Mouse (Mus musculus): ENCODE measurements around the gene 0610009B22Rik. TPM values are rescaled to one million over a fixed set of nuclear protein-coding genes. Genes with fewer than 3 reads are reported as not detected.

The 0610009B22Rik gene
- polyA plus RNA-seq, 1 experiment, result 15.6 TPM

- H3K4me3 ChIP-seq (replicated peaks; ENCODE audit: control insufficient read depth, low read depth, low read length), result no peak overlapping the region
- no peak overlapping the region for H3K27ac ChIP-seq (ENCODE audit: control insufficient read depth, insufficient read depth, low read depth, low read length, poor library complexity)
- peaks cover 6% of the 10 kb centered on the region for H3K4me1 ChIP-seq (ENCODE audit: control insufficient read depth, insufficient read depth, low read length)
- 46% methylated on average over 11 of the region's 11 CpGs for WGBS
- TF ChIP-seq CTCF (IDR thresholded peaks at IDR 0.05; ENCODE audit: control insufficient read depth, insufficient read depth, low read length) (no peak), POLR2A (IDR thresholded peaks at IDR 0.05; ENCODE audit: borderline replicate concordance, control insufficient read depth, low read depth, low read length) (no peak)
These were observed 39.4 kb downstream of the 0610009B22Rik start for GRCm38 (mm10) chr11:51649111-51649888.

DNA sequence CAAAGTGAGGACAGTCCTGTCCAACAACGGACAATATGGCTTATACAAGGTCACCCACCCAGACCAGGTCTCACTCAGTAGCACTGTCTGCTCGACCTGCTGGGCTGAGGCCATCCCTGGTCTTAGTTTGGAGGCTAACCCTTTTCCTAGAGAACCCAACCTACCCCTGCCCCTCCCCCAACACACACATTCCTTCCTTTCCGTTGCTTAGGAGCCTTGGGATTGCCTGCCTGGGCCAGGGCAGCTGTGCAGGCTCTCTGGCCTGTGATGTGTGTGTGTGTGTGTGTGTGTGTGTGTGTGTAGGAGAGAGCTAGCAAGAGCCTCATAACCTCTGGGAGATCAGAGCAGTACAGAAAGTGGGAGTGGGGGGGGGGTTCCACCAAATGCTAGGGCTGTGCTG lies 40.1 kb downstream of the 0610009B22Rik start:
- Histone ChIP-seq H3K27ac (ENCODE audit: control insufficient read depth, insufficient read depth, low read depth, low read length, poor library complexity) (no peak overlapping the region), H3K4me1 (ENCODE audit: control insufficient read depth, insufficient read depth, low read length) (peaks cover 7% of the 10 kb centered on the region), H3K4me3 (replicated peaks; ENCODE audit: control insufficient read depth, low read depth, low read length) (no peak overlapping the region)
- TF ChIP-seq POLR2A (IDR thresholded peaks at IDR 0.05; ENCODE audit: borderline replicate concordance, control insufficient read depth, low read depth, low read length) (no peak), CTCF (IDR thresholded peaks at IDR 0.05; ENCODE audit: control insufficient read depth, insufficient read depth, low read length) (no peak)
- WGBS, result 71% methylated on average over 3 of the region's 3 CpGs

GRCm38 (mm10) chr11:51646751-51647667 lies 41.7 kb downstream of the 0610009B22Rik start:
- Histone ChIP-seq H3K27ac (ENCODE audit: control insufficient read depth, insufficient read depth, low read depth, low read length, poor library complexity) (peak overlapping the region; percentile 57), H3K4me1 (ENCODE audit: control insufficient read depth, insufficient read depth, low read length) (peaks cover 7% of the 10 kb centered on the region), H3K4me3 (replicated peaks; ENCODE audit: control insufficient read depth, low read depth, low read length) (no peak overlapping the region)
- WGBS, result 42% methylated on average over 15 of the region's 15 CpGs
- TF ChIP-seq CTCF (IDR thresholded peaks at IDR 0.05; ENCODE audit: control insufficient read depth, insufficient read depth, low read length) (no peak), POLR2A (IDR thresholded peaks at IDR 0.05; ENCODE audit: borderline replicate concordance, control insufficient read depth, low read depth, low read length) (no peak)

DNA sequence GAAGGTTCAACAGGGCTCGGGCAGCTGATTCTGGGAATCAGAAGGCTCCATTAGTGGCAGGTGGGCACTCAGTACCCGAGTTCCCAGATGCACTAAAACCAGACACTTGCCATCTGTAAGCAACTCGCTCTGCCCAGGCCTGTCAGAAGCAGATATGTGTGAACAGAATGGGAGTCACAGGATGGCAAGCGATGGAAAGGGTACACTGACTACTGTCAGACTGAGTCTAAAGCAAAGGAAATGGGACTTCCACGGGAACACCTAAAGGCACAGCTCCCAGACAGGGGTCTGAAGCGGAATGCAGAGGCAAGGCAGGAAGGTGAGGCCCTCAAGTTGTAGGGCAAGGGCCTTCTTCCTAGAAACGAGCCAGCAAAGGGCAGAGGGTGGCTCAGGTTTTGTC lies 42.4 kb downstream of the 0610009B22Rik start:
- Histone ChIP-seq H3K4me1 (ENCODE audit: control insufficient read depth, insufficient read depth, low read length) (peaks cover 7% of the 10 kb centered on the region), H3K27ac (ENCODE audit: control insufficient read depth, insufficient read depth, low read depth, low read length, poor library complexity) (peak overlapping the region; percentile 57), H3K4me3 (replicated peaks; ENCODE audit: control insufficient read depth, low read depth, low read length) (no peak overlapping the region)
- TF ChIP-seq CTCF (IDR thresholded peaks at IDR 0.05; ENCODE audit: control insufficient read depth, insufficient read depth, low read length) (no peak), POLR2A (IDR thresholded peaks at IDR 0.05; ENCODE audit: borderline replicate concordance, control insufficient read depth, low read depth, low read length) (no peak)
- WGBS, result 71% methylated on average over 7 of the region's 7 CpGs

DNA sequence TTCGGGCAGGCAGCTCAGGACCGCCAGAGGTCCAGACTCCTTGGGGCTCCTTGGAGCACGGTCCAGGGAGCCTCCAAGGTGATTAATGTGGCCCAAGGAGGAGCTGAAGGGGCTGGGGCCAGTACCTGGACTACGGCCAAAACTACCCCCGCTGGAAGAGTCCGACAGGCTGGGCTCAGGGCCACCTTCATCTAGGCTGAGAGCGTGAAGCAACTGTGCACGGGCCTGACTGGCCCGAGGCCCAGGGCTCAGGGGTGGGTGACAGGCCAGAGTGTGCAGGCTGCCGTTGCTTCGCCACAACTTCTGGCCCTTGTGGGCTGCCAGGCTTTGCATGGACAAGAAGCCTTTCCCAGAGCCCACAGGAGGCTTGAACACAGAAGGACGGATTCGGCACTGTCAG lies 43.4 kb downstream of the 0610009B22Rik start:
- no peak overlapping the region for H3K4me3 ChIP-seq (replicated peaks; ENCODE audit: control insufficient read depth, low read depth, low read length)
- 78% methylated on average over 13 of the region's 13 CpGs for WGBS
- no peak overlapping the region; the same call in 1 of the 2 replicates for H3K27ac ChIP-seq (ENCODE audit: control insufficient read depth, insufficient read depth, low read depth, low read length, poor library complexity)
- H3K4me1 ChIP-seq (ENCODE audit: control insufficient read depth, insufficient read depth, low read length), result peaks cover 7% of the 10 kb centered on the region
- TF ChIP-seq CTCF (IDR thresholded peaks at IDR 0.05; ENCODE audit: control insufficient read depth, insufficient read depth, low read length) (no peak), POLR2A (IDR thresholded peaks at IDR 0.05; ENCODE audit: borderline replicate concordance, control insufficient read depth, low read depth, low read length) (peak; percentile 5; the same call in 1 of the 2 replicates)

- H3K4me1 ChIP-seq (ENCODE audit: control insufficient read depth, insufficient read depth, low read length), result peaks cover 7% of the 10 kb centered on the region
- TF ChIP-seq POLR2A (IDR thresholded peaks at IDR 0.05; ENCODE audit: borderline replicate concordance, control insufficient read depth, low read depth, low read length) (0 out of 2 replicates have a peak, but pooled peaks have one; percentile 11), CTCF (IDR thresholded peaks at IDR 0.05; ENCODE audit: control insufficient read depth, insufficient read depth, low read length) (no peak)
- WGBS, result 2% methylated on average over 16 of the region's 16 CpGs
- H3K4me3 ChIP-seq (replicated peaks; ENCODE audit: control insufficient read depth, low read depth, low read length), result peak overlapping the region; percentile 48
- peak overlapping the region; percentile 94 for H3K27ac ChIP-seq (ENCODE audit: control insufficient read depth, insufficient read depth, low read depth, low read length, poor library complexity)
These were observed 44.5 kb downstream of the 0610009B22Rik start for GRCm38 (mm10) chr11:51644217-51644616.

GRCm38 (mm10) chr11:51643761-51644160 lies 44.9 kb downstream of the 0610009B22Rik start:
- Histone ChIP-seq H3K4me1 (ENCODE audit: control insufficient read depth, insufficient read depth, low read length) (peaks cover 7% of the 10 kb centered on the region), H3K27ac (ENCODE audit: control insufficient read depth, insufficient read depth, low read depth, low read length, poor library complexity) (peak overlapping the region; percentile 94), H3K4me3 (replicated peaks; ENCODE audit: control insufficient read depth, low read depth, low read length) (peak overlapping the region; percentile 48)
- WGBS, result 7% methylated on average over 15 of the region's 15 CpGs
- no peak for TF ChIP-seq POLR2A (IDR thresholded peaks at IDR 0.05; ENCODE audit: borderline replicate concordance, control insufficient read depth, low read depth, low read length)
- no peak for TF ChIP-seq CTCF (IDR thresholded peaks at IDR 0.05; ENCODE audit: control insufficient read depth, insufficient read depth, low read length)

GRCm38 (mm10) chr11:51643202-51643601 lies 45.5 kb downstream of the 0610009B22Rik start:
- H3K27ac ChIP-seq (ENCODE audit: control insufficient read depth, insufficient read depth, low read depth, low read length, poor library complexity), result peak overlapping the region; percentile 94
- H3K4me3 ChIP-seq (replicated peaks; ENCODE audit: control insufficient read depth, low read depth, low read length), result no peak overlapping the region
- 68% methylated on average over 9 of the region's 9 CpGs for WGBS
- peaks cover 7% of the 10 kb centered on the region for H3K4me1 ChIP-seq (ENCODE audit: control insufficient read depth, insufficient read depth, low read length)
- TF ChIP-seq POLR2A (IDR thresholded peaks at IDR 0.05; ENCODE audit: borderline replicate concordance, control insufficient read depth, low read depth, low read length), result no peak

Data from bone marrow, adult 2 months (tissue).